Mouse (Mus musculus) thymus, postnatal 36 days (tissue): ENCODE measurements around the gene Tmem215.

Source experiments
- DNase-seq, 2 experiments: peaks; one replicate each; pipeline ENCODE4 v3.0.0; 2022; ENCODE audit warnings: mixed read lengths in 2 of 2

Tmem215 gene

DNA sequence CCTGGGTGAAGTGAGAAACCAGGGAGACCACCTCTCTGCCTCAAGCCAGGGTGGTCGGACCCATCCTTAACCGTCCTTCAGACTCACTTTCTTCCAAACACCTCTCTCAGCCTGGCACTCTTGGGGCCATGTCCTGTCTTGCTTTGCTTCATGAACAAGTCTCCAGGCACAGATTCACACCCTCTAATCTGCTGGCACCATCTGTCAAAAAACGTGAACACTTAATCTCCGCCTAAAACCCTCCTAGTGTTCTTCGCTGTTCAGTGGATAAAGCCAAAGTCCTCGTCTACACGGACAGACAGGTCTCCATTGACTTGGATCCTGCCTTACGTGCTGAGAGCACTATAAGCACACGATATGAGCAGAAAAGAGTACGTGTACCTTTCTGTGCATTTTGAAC is at the start of gene Tmem215:
Tmem215 (plus strand) TSS at position 301 of the 400 bp plus-strand sequence.
- DNase-seq, result no peak

DNA sequence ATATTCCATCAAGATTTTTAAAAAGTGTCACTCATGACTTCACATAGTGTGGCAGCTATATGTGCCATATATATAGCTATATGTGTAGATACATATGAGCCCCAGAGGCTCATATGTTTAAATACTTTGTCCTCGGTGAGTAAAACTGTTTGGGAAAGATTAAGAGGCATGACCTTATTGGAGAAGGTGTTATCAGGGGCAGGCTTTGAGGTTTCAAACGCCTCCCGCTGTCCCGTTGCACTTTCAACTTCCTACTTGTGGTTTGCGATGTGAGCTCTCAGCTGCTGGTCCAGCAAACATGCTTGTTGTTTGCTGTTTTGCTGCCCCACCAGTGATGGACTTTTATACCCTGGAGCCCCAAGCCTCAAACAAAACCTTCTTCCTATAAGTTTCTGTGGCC is 40.1 kb upstream of the Tmem215 start:
- no peak for DNase-seq

DNA sequence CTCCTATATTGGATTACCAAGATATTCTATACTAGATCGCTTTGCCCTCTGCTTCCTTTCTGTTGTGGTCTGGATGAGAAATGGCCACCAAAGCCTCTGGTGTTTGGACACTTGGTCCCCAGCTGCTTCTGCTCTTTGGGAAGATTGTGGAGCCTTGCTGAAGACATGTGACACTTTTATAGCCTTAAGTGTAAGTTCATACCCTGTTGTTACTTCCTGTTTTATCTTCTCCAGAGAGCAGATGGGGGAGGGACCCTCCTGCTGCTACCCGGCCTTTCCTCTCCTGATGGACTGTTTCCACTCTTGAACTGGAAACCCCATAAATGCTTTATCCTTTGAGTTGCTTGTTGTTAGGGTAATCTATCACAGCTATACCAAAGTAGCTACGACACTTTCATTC is 38.6 kb upstream of the Tmem215 start:
- no peak for DNase-seq

GRCm38 (mm10) chr4:40434388-40434787 is 37.6 kb upstream of the Tmem215 start:
- no peak for DNase-seq

GRCm38 (mm10) chr4:40443565-40443964 is 28.4 kb upstream of the Tmem215 start:
- no peak for DNase-seq

- no peak for DNase-seq
Observed at GRCm38 (mm10) chr4:40472700-40473530, 935 bp downstream of the Tmem215 start.

DNA sequence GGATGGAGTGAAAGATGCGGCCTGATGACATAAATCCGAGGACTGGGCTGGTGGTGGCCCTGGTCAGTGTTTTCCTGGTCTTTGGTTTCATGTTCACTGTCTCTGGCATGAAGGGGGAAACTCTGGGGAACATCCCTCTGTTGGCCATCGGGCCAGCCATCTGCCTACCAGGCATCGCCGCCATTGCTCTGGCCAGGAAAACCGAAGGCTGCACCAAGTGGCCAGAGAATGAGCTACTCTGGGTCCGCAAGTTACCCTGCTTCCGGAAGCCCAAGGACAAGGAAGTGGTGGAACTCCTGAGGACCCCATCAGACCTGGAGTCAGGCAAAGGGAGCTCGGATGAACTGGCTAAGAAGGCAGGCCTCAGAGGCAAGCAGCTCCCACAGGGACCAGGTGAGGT is 1.9 kb downstream of the Tmem215 start:
- no peak for DNase-seq

DNA sequence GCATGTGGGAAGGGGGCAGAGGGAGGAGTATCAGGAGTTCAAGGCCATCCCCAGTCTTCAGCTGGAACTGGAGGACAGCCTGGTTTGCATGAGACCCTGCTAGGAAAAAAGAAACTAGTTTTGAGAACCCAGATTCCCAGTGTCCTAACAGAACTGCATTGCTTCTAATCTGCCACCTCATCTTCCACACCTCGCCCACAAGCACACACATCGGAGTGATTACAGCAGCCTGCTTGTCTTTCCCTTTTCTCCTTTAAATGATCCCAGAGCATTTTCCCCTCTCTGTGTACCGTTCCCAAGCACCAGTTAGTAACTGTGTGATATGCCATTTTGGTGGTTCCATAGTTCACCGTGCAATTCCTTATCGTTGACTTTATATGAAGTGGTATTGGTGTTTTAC is 6.0 kb downstream of the Tmem215 start:
- no peak for DNase-seq

DNA sequence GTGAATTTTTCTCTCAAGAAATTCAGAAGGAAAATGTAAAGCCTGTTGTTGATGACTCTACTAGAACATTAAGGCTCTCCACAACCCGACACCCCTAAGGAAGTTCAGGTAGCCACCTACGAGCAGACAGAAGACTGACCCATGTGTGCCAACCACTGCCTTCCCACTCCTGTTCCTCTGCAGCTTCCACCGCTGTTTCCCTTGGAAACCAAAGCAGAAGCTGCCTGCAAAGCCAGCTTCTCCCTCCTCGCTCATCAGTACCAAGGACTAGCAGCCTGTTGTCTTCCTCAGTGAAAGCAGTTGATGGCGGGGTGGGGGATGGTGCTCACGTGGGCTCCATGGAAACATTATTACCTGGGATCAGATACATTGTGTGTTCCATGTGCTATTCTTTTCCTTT is 14.6 kb downstream of the Tmem215 start:
- DNase-seq, result no peak

DNA sequence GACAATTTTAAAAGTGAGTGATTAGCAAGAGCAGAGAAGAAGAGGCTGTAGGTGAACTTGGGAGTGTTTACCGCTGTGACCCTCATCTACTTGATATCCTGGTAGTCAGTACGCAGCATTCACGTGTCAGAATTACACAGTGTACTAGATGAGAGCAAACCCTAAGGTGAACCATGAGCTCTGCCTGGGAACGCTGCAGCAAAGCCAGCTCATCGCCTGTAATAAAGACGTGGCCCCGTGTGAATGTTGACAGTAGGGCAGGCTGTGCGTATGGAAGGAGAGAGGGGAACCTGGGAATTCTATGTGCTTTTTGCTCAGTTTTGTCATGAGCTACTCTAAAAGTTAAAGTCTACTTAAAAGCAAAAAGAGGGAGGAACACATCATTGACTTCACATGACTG is 19.8 kb downstream of the Tmem215 start:
- DNase-seq, result no peak

DNA sequence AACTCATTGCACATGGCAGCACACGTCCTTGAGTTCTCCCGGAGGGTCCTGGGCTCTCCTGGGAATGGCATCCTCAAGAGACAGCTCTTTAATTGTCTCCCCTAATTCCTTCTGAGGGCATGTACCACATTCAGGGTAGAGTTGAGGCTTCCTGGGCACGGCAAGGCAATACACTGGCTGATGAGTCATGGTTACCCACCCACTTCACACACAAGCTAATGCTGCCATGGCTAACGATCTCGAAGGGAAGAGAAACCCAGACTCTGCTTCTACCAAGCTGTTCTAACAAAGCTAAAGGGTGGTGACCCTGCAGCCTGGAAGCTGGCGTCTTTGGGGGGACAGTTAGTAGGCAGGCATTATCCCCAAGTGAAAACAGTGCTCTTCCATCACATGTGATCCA is 24.4 kb downstream of the Tmem215 start:
- no peak for DNase-seq

DNA sequence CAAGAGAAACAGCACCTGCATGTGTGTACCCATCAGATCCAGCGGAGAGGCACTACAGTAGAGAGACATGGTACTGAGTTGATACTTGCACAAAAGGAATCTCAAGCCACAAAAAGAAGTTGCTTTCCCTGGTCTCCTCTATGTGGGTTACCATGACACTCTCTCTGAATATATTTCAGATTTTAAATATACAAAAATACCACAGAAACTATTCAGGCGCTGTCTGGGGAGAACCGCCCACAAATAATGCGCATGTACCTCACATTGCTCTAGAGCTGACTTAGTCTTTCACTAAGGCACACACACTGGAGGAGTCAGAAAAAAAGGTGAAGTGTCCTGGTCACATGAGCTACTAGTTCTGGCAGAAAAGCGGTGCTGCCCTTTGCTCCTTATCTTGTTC is 24.8 kb downstream of the Tmem215 start:
- DNase-seq, result no peak

DNA sequence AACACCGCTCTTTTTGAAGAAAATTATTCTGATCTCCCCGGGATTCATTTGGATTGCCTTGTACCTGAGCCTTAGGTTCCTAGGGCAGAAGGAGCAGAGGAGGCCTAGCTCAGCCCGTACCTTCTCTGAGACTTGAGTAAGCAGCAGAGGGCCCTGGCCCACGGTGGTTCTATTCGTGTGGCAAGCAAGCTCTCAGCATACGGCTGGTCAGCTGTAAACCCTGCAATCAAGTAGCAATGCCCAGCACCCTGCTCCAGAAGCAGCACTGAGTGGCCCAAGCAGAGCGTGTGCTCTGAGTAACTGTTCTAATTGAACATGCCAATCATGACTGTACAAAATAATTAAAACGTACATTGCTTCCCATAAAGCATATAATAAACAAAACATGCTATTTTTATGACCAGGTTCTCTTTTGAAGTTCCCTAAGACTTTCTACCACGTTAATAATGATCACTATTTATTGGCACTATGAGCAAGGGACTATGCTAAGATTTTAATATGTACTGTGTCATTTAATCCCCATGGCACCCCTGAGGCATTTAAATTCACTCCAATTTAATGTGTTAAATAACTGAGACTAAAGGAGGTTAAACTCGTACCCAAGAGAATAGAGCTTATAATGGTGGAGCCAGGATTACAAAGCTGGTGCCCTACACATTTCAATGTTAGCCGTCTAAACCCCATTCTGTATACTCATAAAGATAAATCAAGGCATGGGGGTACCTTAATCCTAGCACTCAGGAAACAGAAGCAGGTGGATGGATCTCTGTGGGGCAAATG is 28.0 kb downstream of the Tmem215 start:
- no peak for DNase-seq

DNA sequence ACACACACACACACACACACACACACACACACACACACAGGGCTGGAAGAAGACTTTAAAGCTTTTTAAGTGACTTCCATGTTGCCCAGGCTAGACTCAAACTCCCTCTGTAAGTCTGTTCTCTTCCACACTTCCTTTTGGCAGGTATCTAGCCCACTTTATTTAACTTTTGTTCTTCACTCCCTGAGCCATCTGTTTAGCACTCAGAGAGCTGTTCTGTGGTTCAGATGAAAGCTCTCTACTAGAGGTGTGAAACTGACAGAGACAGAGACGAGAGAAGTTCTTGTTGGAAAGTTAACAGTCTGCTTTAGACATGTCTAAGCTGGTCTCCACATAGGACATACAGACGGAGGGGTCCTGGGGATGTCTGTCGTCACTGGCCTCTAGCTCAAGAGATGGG is 30.5 kb downstream of the Tmem215 start:
- DNase-seq, result no peak

DNA sequence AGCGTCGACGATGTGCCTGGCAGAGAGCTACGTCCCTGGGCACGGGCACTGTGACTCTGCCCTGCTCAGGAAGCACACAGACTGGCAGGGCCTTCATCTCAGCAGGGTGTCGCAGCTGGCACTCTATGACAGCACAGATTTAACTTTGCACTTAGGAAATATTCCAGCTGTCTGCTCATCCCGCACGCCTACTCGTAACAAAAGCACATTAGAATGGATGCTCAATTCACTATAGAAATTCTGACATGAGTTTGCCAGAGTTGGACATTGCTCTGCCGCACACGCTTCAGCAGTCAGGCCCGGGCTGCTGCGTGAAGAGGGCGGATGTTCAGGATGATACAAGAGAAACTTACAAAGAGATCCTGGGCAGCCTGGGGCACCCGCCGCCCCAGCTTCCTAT is 37.6 kb downstream of the Tmem215 start:
- no peak for DNase-seq

DNA sequence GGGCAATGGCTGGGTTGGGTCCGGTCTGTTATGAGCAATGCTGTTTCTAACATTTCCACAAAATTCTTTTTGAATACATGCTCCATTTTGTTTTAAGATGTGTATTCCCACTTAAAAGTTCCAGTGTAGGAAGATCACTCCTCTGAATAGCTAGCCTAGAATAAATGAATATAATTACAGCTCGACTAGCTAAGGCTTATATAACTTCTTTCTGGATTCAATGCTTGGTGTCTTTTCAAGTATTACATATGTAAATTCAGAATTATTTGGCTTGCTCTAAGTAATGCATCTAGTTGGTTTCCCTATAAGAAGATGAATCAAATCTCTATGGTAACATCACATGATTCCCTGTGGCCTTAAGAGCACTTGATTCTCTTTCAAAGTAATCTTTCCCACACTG is 41.3 kb downstream of the Tmem215 start:
- no peak for DNase-seq

DNA sequence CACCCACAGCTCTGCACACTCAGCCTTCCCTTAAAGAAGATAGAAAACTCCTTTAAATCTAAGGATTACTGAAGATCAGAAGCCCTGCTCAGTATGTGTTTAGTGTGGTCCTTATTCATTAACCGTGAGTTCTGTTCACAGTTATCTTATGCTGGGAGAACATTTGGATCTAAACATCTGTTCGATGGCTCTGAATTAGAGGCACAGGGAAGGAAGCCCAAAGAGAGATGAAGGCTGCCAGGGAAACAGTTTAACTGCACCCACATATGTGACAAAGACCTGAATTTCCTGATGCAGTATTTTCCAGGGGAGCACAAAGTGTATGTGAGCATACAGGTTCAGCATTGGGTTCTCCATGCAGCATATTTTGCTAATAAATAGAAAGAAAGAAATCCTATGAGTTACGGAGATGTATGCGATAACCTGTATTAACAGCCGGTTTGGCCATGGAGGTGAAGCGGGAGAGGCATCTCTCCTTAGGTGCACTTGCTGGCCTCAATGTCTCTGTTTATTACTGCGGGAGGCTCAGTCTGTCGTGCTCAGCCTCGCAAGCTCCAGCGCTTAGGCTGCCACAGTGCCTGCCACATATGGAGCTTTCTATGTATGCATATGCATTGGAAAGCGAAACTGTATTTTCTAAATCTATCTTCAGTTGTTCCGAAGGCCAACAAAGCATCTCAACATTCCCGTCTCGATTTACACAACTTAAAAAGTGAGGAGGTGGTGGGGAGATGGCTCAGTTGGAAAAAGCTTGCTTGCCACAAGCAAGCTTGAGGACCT is 46.8 kb downstream of the Tmem215 start:
- DNase-seq, result no peak
